Mouse (Mus musculus) C2C12 (cell line): Measurements from ENCODE around the gene Olfr665.

Source experiments
- CTCF ChIP-seq: IDR thresholded peaks from one replicate; pipeline ENCODE4 v1.5.1; 2011; ENCODE audit not compliant: control insufficient read depth, insufficient read depth, insufficient read length
- USF1 ChIP-seq: IDR thresholded peaks from one replicate; pipeline ENCODE4 v1.6.1; 2011; ENCODE audit warnings: low read depth, mild to moderate bottlenecking, control low read depth, moderate library complexity

DNA sequence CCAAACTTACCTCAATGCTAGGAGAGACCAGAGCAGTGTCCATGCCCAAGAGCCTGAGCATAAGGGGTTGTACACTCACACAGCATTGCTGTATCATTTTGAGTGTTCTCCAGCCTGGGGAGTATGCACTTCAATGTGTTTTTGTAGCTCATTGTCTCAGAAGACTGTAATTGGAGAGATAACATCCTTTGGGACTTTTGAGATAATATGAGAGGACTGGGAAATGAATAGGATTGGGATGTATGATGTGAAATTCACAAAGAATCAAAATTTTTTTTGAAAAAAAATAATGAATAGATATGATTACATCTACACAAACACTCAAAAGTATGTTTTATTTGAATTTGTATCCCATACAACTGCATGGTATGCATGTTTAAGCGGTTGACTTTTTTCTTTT is 50.1 kb downstream of the Olfr665 start, which contains the start of gene Olfr668:
- TF ChIP-seq USF1 (no peak), CTCF (no peak)
